Mouse (Mus musculus) olfactory bulb, adult 2 months (tissue): ENCODE measurements around the gene Armc6. TPM values are rescaled to one million over a fixed set of nuclear protein-coding genes. Genes with fewer than 3 reads are reported as not detected.
A peak's percentile ranks its signal among the peaks of the same experiment; 100 is the strongest.

Experiments used
- H3K27ac ChIP-seq: fragments of 200-500 bp; 2 replicates; pipeline ENCODE4 v1.5.1; 2012; ENCODE audit warnings: low read depth, low read length; ENCODE audit not compliant: insufficient read depth
- H3K4me1 ChIP-seq: fragments of 200-500 bp; 2 replicates; pipeline ENCODE4 v1.6.1; 2012; ENCODE audit warnings: low read length; ENCODE audit not compliant: control insufficient read depth, insufficient read depth
- H3K4me3 ChIP-seq: fragments of 200-500 bp; 2 replicates; pipeline ENCODE4 v1.5.1; 2012; ENCODE audit warnings: mild to moderate bottlenecking, low read depth, low read length, moderate library complexity; ENCODE audit not compliant: insufficient read depth
- CTCF ChIP-seq: fragments of 200-500 bp; IDR thresholded peaks from 2 replicates; pipeline ENCODE4 v1.5.1; 2012; ENCODE audit warnings: low read depth, mild to moderate bottlenecking, low read length, moderate library complexity; ENCODE audit not compliant: insufficient read depth
- POLR2A ChIP-seq: fragments of 200-500 bp; IDR thresholded peaks from 2 replicates; pipeline ENCODE4 v1.6.1; 2012; ENCODE audit warnings: mild to moderate bottlenecking, low read depth, low read length, moderate library complexity; ENCODE audit not compliant: insufficient read depth
- WGBS: fragments of 180-500 bp; shearing (Covaris S2); methylation state at CpG from one replicate; pipeline ENCODE4 v1.1.7; 2018; 5-methylcytosine and 5-hydroxymethylcytosine counted together
- polyA plus RNA-seq: library from polyadenylated mRNA; stranded (reverse); fragments of >200 nt; gene quantifications from 2 replicates; pipeline ENCODE4 v1.2.4, GENCODE M21; 2012; ENCODE audit warnings: low replicate concordance; ENCODE audit not compliant: missing spikeins, insufficient read depth, insufficient read length

The Armc6 gene
- polyA plus RNA-seq, 1 experiment: not detected

DNA sequence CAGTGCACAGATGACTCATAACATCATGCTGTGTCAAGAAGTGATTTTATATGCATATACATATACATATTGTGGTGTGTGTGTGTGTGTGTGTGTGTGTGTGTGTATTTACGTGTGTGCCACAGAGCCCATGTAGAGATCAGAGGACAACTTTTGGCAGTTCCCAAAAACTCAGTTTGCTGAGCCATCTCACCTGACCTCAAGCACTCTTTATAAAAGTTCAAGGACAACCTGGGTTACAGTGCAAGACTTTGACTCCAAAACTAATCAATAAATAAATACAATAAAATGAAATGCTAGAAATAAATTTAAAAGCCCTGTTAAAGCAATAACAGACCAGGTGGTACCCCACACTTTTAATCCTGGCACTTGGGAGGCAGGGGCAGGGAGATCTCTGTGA lies 23.0 kb downstream of the Armc6 start:
- H3K4me1 ChIP-seq: peaks cover 6% of the 10 kb centered on the region
- WGBS: 58% methylated on average over 1 of the region's 1 CpGs

DNA sequence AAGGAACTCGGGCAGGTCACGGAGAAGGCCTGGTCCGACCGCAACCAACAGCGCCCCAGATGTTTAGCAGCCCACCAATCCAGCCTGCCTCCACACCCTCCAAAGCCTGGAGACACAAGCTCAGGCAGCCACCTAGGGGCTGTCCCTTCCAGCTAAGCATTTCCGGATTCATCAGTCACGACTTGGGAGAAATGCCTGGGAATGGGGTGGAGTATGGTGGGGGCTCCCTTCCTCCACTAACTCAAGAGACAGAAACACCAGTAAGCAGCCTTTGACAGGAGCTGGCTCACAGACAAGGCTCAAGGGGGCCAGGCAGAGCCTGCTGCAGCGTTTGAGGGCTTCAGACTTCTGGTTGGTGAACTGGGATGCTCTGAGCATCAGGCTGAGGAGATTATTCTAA lies 23.7 kb downstream of the Armc6 start:
- H3K27ac ChIP-seq: no peak overlapping the region
- H3K4me3 ChIP-seq: peak overlapping the region; percentile 6; the same call in 1 of the 2 replicates
- peaks cover 6% of the 10 kb centered on the region for H3K4me1 ChIP-seq
- no peak for TF ChIP-seq POLR2A
- no peak for TF ChIP-seq CTCF
- WGBS: 24% methylated on average over 8 of the region's 8 CpGs

More for the DNA sequence above, 23.0 kb downstream of the Armc6 start:
- Histone ChIP-seq H3K4me3 (peak overlapping the region; percentile 73), H3K27ac (no peak overlapping the region)
- TF ChIP-seq CTCF (no peak), POLR2A (no peak)

DNA sequence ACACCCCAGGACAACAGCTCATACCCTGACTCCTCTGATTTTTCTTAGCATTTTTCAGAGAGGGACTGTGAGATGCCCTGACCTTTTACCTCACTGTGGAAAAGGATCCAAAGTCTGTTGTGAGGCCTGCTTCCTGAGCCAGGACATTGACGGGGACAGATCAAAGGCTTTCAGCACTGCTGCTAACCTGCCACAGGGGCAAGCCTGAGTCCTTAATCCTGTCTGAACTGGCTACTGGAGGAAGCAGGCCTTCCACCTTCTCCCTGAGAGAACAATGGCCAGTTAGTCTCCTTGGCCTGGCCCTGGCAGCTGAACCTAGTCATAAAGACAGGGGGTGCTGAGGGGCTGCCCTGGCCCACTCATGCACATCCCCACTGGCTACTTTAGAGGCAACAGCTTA lies 26.1 kb downstream of the Armc6 start:
- WGBS: 62% methylated on average over 1 of the region's 1 CpGs
- Histone ChIP-seq H3K4me1 (peaks cover 10% of the 10 kb centered on the region), H3K27ac (no peak overlapping the region), H3K4me3 (no peak overlapping the region)
- TF ChIP-seq CTCF: no peak
- TF ChIP-seq POLR2A: no peak

DNA sequence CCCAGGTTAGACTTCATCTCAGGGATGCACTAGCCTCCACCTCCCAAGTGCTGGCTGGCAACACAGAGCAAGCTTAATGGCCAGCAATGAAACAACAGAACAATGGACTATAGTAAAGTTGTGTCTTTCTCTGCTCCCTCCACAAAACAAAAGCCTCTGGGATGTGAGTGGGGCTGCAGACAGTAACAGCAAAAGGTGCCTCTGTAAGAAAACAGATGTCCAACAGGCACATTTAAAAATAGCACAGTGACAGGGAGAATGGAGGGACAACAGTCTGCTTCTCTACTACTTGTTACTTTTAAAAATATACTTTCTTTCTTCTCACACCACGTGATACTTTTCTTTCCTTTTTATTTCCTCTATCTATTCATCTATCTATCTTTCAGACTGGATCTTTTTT lies 29.5 kb downstream of the Armc6 start:
- Histone ChIP-seq H3K27ac (no peak overlapping the region), H3K4me3 (no peak overlapping the region), H3K4me1 (peaks cover 24% of the 10 kb centered on the region)
- TF ChIP-seq POLR2A (no peak), CTCF (no peak)
- WGBS: 63% methylated on average over 1 of the region's 1 CpGs

DNA sequence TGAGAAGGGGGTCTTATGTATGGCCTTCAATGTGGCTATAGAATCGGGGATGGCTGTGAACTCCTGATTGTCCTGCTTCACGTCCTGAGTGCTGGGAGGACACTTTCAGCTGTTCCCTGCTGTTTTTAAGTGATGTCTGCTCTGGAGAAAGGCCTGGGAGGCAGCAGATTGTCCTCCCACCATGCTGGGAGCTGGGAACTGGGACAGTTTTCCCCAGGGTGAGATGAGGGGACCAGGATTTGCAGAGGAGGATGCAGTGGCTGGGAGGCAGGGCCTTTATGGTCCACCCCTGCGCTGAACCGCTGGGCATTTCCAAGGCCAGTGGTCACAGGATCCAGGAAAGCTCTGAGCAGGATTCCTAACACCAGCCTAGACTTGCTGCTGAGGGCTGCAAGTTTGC lies 31.2 kb downstream of the Armc6 start:
- TF ChIP-seq CTCF (no peak), POLR2A (no peak)
- Histone ChIP-seq H3K4me3 (no peak overlapping the region), H3K27ac (no peak overlapping the region), H3K4me1 (peaks cover 32% of the 10 kb centered on the region)
- 69% methylated on average over 4 of the region's 4 CpGs for WGBS

DNA sequence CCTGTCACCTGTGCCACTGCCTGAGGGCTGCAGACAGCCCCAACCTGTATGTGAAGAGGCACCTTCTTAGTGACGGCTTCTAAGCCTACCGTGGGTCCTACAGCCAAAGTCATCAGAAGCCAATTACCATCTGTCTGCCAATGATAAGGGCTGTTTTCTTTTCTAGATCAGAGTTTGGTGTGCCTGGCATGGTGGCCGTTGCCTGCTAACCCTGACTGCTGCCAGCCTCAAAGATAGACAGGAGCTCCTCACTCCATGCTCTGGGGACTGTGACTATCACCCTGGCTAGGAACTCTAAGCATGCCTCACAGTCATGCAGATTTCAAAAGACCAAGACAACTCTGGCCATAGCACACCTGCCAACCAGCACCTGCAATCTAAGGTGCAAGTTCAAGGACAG lies 32.8 kb downstream of the Armc6 start:
- H3K4me3 ChIP-seq: no peak overlapping the region
- peaks cover 38% of the 10 kb centered on the region for H3K4me1 ChIP-seq
- 88% methylated on average over 3 of the region's 3 CpGs for WGBS
- H3K27ac ChIP-seq: no peak overlapping the region
- TF ChIP-seq POLR2A (no peak), CTCF (no peak)

DNA sequence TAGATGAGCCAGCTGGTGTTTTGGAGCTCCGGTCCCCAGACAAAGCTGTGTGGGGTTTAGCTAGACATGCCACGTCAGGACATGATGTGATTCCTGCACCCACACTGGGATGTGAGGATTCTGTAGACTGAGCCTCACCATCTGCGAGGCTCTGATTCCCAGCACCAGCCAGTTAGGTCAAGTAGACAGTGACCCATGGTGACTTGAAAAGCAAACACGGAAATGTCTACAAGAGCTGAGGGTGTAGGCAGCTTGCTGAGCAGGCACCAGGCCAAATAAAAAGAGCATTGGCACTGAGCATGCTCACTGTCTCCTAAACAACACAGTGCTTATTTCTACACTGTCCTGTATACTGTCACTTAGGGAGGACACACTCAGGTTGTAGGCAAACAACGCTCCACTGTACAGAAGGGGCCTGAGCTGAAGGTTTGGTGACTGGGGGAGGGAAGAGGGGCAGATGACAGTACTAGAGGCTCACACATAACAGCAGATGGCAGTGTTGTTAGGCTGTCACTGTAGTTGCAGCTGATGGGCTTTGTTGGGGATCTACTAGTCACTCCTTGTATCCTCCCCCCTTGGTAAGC lies 34.1 kb downstream of the Armc6 start:
- H3K4me1 ChIP-seq: peaks cover 38% of the 10 kb centered on the region
- no peak overlapping the region for H3K4me3 ChIP-seq
- peak overlapping the region; percentile 72 for H3K27ac ChIP-seq
- 19% methylated on average over 5 of the region's 5 CpGs for WGBS
- TF ChIP-seq POLR2A (no peak), CTCF (no peak)

DNA sequence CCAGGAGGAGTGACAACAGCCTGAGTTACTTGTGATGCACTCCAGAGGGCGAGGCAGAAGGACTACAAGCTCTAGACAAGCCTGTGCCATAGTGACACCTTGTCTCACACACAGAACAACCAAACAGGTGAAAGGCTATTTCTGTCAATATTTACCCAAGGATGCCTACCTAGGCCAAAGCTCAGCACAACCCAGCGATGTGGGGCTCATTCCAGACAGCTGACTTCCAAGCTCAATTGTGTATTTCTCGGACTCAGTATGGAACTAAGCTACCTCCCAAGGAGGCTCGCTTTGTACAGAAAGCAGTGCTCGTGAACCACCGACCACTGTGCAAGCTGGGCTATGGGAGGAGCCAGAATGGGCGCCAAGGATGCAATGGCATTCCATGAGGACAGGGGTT lies 36.7 kb downstream of the Armc6 start:
- peaks cover 33% of the 10 kb centered on the region for H3K4me1 ChIP-seq
- 51% methylated on average over 7 of the region's 7 CpGs for WGBS
- H3K27ac ChIP-seq: no peak overlapping the region
- TF ChIP-seq CTCF (no peak), POLR2A (no peak)
- no peak overlapping the region for H3K4me3 ChIP-seq

DNA sequence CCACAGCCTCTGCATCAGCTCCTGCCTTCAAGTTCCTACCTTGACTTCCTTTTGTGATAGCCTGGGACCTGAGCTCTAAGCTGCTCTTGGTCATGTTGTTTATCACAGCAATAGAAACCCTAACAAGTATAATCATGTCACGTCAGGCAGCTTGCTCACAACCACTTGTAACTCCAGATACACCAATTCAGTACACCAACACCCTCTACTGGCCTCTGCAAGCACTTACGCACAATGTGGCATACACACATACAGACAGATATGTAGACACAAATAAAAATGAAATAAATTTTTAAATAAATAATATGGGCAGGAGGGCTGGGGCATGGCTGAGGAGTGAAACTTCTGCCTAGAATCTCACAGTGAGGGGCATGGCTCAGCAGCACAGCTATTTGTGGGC lies 38.5 kb downstream of the Armc6 start:
- Histone ChIP-seq H3K27ac (no peak overlapping the region), H3K4me3 (no peak overlapping the region), H3K4me1 (peaks cover 24% of the 10 kb centered on the region)
- WGBS: 93% methylated on average over 2 of the region's 2 CpGs
- TF ChIP-seq CTCF (no peak), POLR2A (no peak)

DNA sequence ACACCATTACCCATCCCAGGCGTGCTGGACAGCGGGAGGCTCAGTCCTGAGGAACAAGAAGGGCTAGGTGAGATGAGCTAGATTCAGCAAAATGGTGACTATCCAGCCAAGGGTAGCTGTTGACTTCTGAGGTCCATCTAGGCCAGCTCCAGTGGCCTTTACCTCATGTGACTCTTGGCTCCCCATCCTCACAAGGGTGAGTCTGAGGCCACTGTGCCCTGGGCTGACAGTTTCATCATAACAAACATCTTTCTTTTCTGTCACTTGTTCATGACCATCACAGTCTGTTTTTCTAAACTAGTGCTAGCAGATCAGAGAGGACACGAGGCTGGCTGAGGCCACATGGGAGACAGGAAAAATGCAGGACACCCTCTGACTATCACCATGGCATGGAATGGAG lies 40.1 kb downstream of the Armc6 start:
- TF ChIP-seq POLR2A: no peak
- no peak for TF ChIP-seq CTCF
- 86% methylated on average over 3 of the region's 3 CpGs for WGBS
- H3K4me3 ChIP-seq: no peak overlapping the region
- H3K4me1 ChIP-seq: peaks cover 10% of the 10 kb centered on the region
- no peak overlapping the region for H3K27ac ChIP-seq
